Mouse (Mus musculus) A20 (cell line): ENCODE measurements at regions not wholly inside any gene's neighbourhood (a gene's known extent, or its start where the extent isn't known, plus 50 kb on each side); places are given as distances from the start of the nearest gene placed in this dataset.

Source experiments
- DNase-seq: peaks from one replicate; pipeline ENCODE4 v3.0.0-alpha.2; 2011; ENCODE audit warnings: low read depth, low spot score

DNA sequence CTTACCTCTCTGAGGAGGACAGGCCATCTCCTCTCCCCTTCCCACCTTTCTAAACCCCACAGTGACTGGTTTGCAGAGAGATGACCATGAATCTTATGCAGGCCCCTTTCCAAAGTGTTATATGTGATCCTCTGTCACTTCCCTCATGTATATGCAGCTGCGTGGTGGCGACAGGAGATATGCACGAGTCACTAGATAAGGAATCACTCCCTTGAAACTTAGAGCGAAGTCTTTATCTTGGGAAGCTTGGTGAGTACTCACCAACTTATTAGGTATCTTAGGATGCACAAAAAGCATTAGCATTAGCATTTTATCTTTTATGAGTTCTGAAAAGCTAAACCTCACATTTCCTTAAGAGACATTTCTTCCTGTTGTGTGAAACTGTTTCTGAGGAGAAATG is 421.9 kb downstream of the Tmem161b start:
- DNase-seq, result no peak

DNA sequence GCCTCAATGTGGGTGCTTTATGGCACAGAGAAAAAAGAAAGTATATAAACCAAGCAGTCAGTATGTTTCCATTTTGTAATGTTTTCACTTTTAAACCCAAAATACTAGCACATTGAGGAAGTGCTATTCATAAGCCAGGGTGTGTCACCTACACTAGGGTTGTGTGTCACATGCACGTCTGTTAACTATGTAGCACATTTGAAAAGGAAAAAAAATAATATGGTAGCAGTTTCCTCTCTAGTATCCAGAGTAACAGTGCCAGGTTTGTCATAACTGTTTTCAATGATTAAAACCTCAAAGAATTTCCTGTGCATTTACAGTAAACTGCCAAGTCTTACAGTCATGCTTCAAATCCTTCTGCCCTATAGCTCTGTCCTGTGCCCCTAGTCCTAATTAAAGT is 424.8 kb downstream of the Tmem161b start:
- DNase-seq, result no peak

DNA sequence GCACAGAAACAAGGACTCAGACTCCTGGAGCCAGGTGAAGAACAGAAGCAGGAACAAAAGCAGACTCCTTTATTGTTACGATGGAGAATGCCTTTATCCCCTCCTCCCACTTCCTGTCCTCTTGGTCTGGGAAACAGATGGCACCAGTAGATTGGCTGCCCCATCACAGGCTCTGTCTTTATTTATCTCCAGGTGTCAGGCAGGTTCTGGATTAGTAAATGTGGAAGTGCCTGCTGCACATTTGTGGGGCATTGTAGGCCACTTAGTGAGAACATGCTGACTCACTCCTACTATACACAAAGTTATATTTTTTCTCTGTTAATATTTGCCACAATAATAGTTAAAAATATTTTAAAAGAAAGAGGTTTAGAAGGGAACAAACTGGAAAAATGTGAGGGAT is 426.0 kb downstream of the Tmem161b start:
- DNase-seq, result no peak

DNA sequence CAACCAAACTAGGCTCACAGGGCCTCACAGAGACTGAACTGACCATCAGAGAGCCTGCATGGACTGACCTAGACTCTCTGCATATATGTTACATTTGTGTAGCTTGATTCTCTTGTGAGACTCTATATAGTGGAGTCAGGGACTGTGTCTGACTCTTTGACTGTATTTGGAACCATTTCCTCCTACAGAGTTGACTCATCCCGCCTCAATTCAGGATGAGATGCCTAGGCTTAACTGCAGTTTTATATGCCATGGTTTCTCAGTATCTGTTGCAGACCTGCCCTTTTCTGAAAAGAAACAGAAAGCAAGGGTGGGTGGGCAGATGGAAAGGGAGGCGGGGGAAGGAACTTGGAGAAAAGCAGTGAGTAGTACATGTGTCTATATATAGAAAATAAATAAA is 441.9 kb downstream of the Tmem161b start:
- no peak for DNase-seq

DNA sequence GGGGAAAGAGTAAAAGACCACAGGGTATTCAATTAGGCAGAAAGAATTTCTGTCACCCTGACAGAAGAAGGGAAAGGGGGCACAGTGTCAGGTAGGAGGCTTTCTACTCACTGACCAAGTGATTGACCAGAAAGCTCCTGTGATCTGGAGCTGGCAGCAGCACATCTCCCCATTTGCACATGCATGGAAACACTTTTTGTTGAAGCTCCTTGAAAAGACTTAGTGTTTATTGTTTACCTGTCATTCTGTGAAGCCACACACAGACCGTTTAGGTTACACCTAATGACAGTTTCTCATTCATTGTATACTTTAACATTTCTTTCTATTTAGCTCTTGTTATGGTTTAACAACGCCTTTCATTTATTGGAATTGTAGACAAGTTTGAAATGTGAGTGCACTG is 458.9 kb downstream of the Tmem161b start:
- no peak for DNase-seq

DNA sequence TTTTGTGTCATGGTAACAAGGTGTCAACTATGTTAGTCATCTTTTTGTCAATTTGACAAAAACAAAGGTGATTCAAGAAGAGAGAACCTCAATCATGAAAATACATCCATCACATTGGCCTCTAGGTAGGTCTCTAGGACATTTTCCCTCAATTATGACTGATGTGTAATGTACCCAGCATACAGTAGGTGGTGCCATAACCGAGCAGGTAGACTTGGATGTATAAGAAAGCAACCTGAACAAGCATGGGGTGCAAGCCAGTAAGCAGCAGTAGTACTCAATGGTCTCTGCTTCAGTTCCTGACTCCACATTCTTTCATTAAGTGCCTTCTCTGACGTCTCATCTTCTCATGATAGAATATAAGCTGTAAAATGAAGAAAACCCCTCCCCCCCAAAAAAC is 463.8 kb downstream of the Tmem161b start:
- peak; percentile 41 for DNase-seq

DNA sequence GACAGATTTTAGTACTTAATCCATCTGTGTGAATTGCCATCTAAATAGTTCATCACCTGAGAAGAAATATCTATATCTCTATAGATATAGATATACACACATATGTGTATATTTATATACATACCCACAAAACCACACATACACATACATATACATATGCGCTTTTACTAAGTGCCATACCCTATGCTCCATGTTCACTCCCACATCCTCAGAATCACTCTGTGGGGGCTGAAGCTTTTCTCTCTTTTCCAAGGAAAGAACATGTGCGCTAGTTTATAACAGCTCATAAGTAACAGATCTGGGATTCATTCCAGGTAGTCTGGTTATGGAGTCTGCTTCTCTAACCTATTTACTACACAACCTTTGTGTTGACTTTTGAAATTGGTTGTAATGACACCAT is 471.4 kb downstream of the Tmem161b start:
- DNase-seq, result no peak

DNA sequence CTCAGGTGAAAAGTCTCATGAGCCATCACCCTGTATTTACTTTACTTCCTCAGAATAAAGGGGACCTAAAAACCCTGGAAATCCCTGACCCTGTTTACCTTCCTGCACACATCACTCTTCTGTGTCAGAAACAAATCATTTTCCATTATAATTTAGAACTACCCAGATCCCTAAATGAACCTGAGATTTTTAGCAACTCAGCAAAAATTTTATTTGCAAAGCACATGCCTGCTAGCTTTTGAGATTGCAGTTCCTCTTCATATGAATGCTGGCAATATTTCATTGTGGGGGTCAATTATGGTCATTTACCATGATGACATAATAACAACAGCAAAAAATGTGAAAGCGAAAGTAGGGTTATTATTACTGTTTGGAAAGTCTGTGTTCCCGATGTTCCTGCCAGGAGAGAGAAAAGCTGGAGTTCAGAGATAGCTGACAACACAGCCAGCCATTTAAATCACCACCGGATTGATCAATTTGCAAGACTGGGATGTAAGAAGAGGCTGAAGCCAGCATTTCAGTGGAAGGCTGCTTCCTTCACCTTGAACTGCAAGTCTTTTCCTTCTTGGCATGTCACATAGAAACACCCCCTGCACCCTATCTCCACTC is 476.5 kb downstream of the Tmem161b start:
- DNase-seq, result no peak

DNA sequence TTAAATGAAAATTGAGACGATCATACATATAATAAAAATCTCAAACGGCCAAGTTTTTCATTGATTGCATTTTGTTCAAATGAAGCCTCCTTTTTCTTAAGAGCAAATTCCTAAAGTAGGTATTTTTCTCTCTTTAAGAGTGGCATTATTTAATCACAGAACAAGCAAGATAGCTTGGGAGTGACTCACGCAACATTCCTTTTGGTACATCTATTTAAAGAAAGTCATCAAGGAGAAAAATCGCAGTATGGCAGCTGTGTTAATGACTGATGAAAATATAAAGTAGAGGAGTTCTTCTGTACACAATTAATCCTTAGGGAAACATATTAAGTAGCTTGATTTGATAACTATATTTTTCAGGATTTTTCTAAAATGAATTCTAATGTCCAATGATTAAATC is 448.0 kb upstream of the Ccnh start:
- DNase-seq, result no peak

DNA sequence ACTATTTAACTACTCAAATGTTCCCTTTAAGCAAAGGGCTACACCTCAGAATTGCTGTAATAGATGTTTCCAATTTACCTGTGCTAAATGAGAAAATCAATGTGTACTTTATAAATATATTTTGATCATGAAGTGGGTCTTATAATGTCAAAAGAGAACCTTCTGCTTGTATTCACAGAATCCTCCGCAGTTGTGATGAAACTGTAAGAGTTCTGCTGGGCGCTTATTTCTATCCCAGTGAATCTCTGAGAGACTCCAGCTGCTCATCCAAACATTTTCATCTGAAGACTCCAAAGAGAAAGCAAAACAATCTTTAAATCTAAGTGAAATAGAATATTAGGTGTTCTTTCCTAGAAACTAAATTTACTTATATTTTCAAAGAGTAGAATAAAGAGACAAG is 440.9 kb upstream of the Ccnh start:
- DNase-seq, result no peak

DNA sequence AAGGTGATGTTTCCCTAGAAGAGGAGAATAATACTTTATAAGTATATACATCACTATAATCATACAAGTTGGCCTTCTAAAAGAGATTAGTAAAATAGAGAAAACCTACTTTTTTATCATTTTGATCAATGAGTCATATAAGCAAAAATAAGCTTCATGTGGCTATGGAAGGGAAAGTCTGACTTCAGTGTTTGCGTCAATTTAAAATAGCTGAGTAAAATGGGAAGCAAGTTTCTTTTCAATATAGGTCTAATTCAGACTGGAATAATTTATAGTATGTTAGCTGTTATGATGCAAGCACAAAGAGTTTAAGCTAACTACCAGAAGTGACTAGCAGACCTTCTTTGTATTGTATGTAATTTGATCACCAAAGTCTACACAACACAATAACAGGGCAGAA is 440.0 kb upstream of the Ccnh start:
- DNase-seq, result no peak

DNA sequence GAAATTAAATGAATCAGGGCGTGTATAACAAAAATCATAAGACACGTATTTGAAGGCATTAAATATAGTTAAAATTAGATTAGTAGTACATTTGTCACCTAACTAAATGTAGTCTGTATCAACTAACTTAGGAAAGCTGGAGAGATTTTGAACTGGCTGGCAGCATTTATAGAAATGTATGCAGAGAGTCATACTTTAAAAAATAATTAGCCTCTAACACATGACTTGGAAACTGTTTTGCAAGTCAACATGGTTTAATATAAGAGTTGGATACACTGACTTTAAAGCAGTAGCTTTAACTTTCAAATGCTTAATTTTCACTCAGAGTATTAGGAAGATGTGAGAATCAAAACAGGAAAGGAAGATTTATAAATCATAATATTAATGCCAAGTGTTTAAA is 439.1 kb upstream of the Ccnh start:
- no peak for DNase-seq

DNA sequence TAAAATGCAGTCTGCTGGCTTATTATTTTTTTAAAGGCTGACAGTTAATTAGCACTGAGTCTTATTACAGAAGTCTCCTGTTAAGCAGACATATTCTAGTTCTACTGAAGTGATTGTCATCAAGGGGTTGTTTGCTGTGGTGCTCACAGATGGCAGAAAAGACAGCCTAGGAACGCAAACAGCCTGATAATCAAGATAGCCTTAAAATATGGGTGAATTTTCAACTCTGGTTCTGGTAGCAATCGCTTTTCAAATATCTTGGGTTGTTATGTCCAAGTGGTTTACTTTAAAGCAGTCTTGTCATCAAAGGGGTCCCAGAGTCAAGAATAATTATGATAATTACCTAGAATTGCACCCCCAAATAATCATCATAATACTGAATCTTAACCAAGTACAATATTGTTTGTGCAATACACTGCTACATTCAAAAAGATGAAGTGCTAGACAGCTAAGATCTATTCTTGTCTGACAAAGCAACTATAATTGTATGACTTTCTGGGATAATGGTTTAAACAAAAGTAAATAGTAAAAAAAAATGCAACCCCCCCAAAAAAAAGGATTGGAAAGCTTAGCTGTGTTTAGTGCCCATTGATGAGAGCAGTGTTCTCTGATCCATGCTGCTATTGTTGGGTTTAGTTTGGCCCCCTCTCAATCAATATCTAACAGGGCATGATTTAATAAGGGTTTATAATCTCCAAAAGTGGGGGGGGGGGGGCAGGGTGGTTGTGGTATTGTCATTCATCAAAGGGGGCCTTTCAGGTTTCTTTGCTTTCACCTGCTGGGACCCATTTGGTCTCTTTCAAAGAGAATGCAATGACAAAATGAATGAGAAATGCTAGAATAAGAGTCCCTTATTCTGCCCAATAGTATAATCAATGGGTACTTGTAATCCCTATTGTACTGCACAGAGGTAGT is 437.4 kb upstream of the Ccnh start:
- no peak for DNase-seq

DNA sequence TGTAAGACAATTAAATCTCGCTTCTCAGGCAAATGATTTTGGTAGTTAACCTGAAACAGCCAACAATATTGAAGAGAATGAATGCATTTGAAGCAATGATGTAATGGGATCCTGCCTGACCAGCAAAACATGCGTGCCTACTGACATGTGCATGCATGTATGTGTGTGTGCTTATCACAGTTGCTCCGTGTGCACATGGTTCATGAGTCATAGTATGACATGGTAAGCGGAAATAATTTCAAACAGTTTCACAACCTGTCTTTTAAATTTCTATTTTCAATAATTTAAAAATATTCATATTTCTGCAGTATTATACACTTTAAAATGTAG is 436.8 kb upstream of the Ccnh start:
- DNase-seq, result no peak

DNA sequence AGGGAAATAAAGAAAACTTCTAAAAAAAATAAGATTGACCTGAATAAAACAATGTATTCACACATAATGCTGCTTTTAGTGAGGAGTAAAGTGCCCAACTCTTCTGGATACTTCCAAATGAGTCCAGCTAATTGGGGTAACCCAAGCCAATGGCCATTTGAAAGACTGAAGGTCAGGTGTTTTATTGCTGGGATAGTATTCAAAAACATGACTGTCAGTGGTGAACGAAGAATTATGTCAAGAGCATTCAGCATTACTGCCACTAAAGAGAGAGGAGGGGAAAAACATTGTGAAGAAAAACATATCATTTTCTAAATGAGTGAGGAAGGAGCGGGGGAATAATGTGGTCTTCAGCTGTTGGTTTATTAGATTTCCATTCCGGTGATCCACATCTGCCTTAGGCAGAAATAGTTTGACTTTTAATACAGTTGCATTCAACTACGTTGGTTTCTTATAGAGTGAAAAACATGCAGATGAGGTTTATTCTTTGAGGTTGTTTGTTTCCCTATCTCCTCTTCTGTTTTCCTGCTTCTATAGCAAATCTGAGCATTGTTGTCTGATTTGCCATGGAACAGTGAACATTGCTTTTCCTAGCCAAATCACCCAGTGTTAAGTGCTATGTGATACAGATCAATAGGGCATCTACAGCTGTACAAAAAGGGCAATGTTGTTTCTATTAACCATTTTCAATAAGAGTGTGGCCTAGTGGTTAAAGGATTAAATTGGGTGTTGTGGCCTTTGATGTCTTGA is 435.3 kb upstream of the Ccnh start:
- no peak for DNase-seq

DNA sequence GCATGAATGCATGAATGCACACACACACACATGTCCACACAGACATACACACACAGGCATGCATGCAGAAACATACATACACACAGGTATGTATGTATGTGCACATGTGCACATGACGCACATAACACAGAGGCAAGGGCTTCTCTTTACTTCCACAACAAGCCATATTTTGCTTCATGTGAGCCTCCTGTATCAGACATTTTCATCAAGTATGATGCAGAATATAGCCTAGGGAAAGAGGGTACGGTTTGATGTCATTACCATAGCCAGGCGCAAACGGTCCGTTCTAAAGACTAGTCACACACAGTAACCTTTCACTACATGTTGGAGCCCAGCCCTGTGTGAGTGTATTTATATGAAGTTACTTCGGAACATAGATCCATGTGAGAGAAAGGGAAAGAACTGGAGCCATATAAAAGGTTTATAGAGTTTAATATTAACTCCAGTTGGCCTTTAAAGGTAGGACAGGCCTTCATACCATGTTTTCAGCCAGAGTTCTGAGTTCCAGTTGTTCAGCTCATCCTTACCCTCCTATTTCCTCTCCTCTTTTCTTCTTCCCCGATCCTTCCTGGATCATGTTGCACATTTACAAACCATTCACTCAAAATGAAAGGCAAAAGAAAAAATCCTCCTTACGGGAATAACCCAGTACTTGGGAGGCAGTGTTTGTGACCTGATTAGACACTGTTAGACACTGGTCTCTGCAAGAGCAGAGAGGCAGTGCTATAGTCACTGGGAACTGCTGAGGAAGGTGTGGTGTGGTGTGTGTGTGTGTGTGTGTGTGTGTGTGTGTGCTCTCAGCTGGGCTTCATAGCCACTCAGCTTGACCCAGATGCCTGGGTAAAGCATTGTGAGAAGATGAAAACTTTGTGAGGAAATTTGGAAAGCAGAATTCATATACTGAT is 434.1 kb upstream of the Ccnh start:
- no peak for DNase-seq

DNA sequence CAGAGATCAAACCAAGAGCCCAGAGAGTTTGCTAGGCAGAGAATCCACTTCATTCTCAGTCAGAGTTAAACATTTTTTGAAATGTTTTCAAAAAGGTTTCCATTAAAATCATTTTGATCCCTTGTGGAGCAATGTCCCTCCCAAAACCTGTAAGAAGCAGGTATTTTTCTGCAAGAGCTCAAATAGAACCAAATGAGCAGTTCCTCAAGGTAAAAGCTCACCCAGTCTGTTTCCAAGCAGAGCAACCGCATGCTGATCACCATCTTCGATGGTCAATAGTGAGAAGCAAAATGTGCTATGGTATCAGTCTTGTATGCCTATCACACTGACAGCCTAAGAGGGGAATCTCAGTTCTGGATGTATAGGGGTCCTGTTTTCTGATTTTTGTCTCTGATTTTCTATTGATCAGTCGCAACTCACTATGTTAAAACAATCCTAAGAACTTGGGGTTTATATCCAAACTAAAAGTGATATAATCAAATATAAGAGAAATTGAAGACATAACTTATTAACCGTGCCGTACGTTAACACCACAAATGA is 432.3 kb upstream of the Ccnh start:
- DNase-seq, result no peak

DNA sequence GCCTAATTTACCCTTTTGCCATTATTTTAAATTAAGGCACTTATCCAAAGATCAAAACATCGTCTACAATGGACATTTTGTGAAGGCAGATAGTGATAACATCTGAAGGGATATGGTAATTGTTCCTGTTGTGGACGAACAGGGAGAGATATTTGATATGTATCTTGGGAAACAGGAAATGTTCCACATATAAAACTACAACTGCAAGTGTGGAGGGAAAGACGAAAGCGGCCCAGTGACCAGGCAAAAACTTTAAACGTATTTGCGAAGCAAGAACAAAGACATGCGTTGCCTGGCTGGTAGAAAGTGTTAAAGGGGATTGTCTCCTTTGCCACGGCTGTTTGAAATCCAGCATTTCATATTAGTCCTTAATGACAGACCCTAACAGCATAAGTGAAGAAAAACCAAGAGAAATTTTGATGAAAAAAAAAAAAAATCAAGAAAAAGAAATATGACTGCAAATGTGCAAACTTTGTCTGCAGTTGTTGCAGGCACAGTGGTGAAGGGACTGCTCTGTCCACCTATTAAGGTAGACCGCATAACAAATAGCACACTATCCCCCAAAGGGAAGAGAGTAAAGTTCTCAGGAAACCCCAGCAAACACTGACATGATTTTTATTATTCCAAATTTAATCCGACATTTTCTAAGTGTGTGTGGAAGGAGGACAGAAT is 431.2 kb upstream of the Ccnh start:
- no peak for DNase-seq

DNA sequence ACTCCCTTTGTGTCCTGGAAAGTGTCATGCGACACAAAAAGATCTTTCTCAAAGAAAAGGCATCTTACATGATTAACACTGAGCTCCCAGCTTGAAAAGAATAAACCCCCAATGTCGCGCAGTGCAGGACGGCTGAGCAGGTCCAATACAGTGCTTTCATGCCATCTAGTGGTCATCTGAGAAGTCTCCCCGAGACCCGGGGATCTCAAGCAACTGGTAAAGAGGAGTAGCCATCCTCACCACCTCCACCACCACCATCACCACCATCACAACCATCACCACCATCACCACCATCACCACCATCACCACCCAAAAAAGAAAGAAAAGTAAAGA is 430.7 kb upstream of the Ccnh start:
- DNase-seq, result peak; percentile 79

DNA sequence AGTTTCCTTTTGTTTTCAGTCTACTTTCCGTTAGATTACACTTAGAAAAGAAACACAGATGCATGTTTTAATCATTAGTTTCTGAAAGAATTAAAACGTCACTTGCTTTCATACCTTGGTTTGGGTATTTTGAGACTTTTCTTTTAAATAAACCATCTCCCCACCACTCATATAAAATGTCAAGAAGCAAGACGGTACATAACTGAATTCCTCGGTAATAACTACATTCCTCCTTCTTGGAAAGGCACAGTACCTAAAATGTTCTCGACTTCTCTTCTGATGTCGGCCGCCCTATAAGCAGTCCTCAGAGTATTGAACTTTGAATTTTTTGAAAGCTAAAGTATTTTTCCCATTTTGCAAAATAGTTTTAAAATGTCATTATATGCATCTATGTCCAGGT is 430.1 kb upstream of the Ccnh start:
- DNase-seq, result no peak

DNA sequence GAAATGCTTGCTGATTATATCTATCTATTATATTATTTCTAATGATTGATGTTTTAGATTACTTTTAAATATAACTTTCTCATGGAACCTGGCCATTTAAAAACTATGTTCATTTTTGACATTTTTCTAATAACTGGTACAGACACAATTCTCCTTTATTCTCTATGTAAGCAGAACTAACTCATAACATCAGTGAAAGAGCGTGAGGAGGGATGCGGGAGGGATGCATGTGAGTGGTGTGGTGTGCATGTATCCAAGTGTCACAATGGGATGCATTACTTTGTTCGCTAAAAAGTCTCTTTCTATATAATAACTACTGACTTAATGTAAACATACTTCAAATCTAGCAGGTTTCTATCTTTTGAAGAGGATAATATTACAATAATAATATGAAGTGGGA is 428.7 kb upstream of the Ccnh start:
- no peak for DNase-seq
